Mouse (Mus musculus) mature B cell (primary cell): Measurements from ENCODE around the gene Cox5b.
"Not testable (repeated sequence)": the region's sequence is repeated elsewhere in the genome, so short reads cannot be mapped to it uniquely, and the experiment has no call there.

Experiments used
- in situ Hi-C: fragments of 300-500 bp; cut with MboI; formaldehyde crosslinking; loops from 2 replicates; pipeline ENCODE4 v1.14.3; 2019

Gene Cox5b

GRCm38 (mm10) chr1:36691271-36692155, at the start of gene Cox5b:
Gene Cox5b (plus strand): TSS chr1:36691449.
- in situ Hi-C loops: no loop called here

GRCm38 (mm10) chr1:36643957-36644614, 47.2 kb upstream of the Cox5b start:
- in situ Hi-C loops: no loop called here

- in situ Hi-C loops: no loop called here
These were observed 46.6 kb upstream of the Cox5b start for GRCm38 (mm10) chr1:36644615-36645007.

GRCm38 (mm10) chr1:36646285-36646684, 45.0 kb upstream of the Cox5b start:
- in situ Hi-C loops: no loop called here

- in situ Hi-C loops: no loop called here
These were observed 43.6 kb upstream of the Cox5b start for GRCm38 (mm10) chr1:36647631-36648030.

GRCm38 (mm10) chr1:36655039-36655438, 36.2 kb upstream of the Cox5b start:
- in situ Hi-C loops: no loop called here

GRCm38 (mm10) chr1:36656233-36656632, 35.0 kb upstream of the Cox5b start:
- in situ Hi-C loops: no loop called here

GRCm38 (mm10) chr1:36657658-36658415, 33.4 kb upstream of the Cox5b start:
- in situ Hi-C loops: no loop called here

- in situ Hi-C loops: no loop called here
These were observed 32.4 kb upstream of the Cox5b start for GRCm38 (mm10) chr1:36658621-36659399.

GRCm38 (mm10) chr1:36664457-36664856, 26.8 kb upstream of the Cox5b start:
- in situ Hi-C loops: no loop called here

GRCm38 (mm10) chr1:36665165-36665723, 26.0 kb upstream of the Cox5b start:
- in situ Hi-C loops: no loop called here

GRCm38 (mm10) chr1:36665934-36666333, 25.3 kb upstream of the Cox5b start:
- in situ Hi-C loops: no loop called here

GRCm38 (mm10) chr1:36668007-36668406, 23.2 kb upstream of the Cox5b start:
- in situ Hi-C loops: not testable (repeated sequence)

- in situ Hi-C loops: no loop called here
These were observed 21.0 kb upstream of the Cox5b start for GRCm38 (mm10) chr1:36670256-36670655.

GRCm38 (mm10) chr1:36671260-36671659, 20.0 kb upstream of the Cox5b start:
- in situ Hi-C loops: no loop called here

- in situ Hi-C loops: no loop called here
These were observed 18.4 kb upstream of the Cox5b start for GRCm38 (mm10) chr1:36672648-36673350.

GRCm38 (mm10) chr1:36674936-36675335, 16.3 kb upstream of the Cox5b start:
- in situ Hi-C loops: no loop called here

- in situ Hi-C loops: no loop called here
These were observed 10.4 kb upstream of the Cox5b start for GRCm38 (mm10) chr1:36680893-36681292.

GRCm38 (mm10) chr1:36682620-36683355, 8.5 kb upstream of the Cox5b start, which contains the start of gene Fam178b:
Gene Fam178b (minus strand): TSS chr1:36683183.
- in situ Hi-C loops: no loop called here
